Mouse (Mus musculus) effector memory CD4-positive, alpha-beta T cell, adult 5 months (primary cell): ENCODE results near the gene Pex10. TPM values are rescaled to one million over a fixed set of nuclear protein-coding genes. Genes with fewer than 3 reads are reported as not detected.

ENCODE experiments used
- polyA plus RNA-seq: library from polyadenylated mRNA; unstranded; fragments of 100-300 nt; shearing (Covaris generic); gene quantifications from one replicate; pipeline ENCODE4 v1.2.1, GENCODE M21; 2017

The Pex10 gene
- 6.1 TPM for polyA plus RNA-seq

GRCm38 (mm10) chr4:155066834-155067522 is at the start of gene Pex10:
Gene Pex10, plus strand, starts transcription at chr4:155067016.

GRCm38 (mm10) chr4:155056724-155057123 is 10.1 kb upstream of the Pex10 start, which contains the start of gene Plch2:
Gene Plch2, minus strand, starts transcription at chr4:155056784.

GRCm38 (mm10) chr4:155086108-155087024 is 19.6 kb downstream of the Pex10 start, which contains the start of the genes Rer1 and Morn1:
Gene Rer1, minus strand, starts transcription at chr4:155086382.
Gene Morn1, plus strand, starts transcription at chr4:155086577.

Other genes starting within 250 kb of the Pex10 start
- not detected for gene Ttc34, start 229.6 kb upstream of the Pex10 start, polyA plus RNA-seq
- gene Mmel1, start 197.4 kb upstream of the Pex10 start, polyA plus RNA-seq = not detected
- gene Fam213b, start 167.9 kb upstream of the Pex10 start, polyA plus RNA-seq = 7.6 TPM
- 8.3 TPM for gene Tnfrsf14, start 138.5 kb upstream of the Pex10 start, polyA plus RNA-seq
- 0.40 TPM for gene Hes5, start 106.1 kb upstream of the Pex10 start, polyA plus RNA-seq
- 52.9 TPM for gene Pank4, start 102.9 kb upstream of the Pex10 start, polyA plus RNA-seq
- gene Plch2, start 10.2 kb upstream of the Pex10 start, polyA plus RNA-seq = not detected
- gene Rer1, start 19.4 kb downstream of the Pex10 start, polyA plus RNA-seq = 125 TPM
- 3.0 TPM for gene Morn1, start 19.6 kb downstream of the Pex10 start, polyA plus RNA-seq
- gene Ski, start 155.6 kb downstream of the Pex10 start, polyA plus RNA-seq = 136 TPM
- 51.6 TPM for gene Faap20, start 182.8 kb downstream of the Pex10 start, polyA plus RNA-seq